Mouse (Mus musculus): ENCODE measurements around the gene Itgb7. TPM values are rescaled to one million over a fixed set of nuclear protein-coding genes. Genes with fewer than 3 reads are reported as not detected.

Gene Itgb7
- polyA plus RNA-seq, 1 experiment from 2014 or later: 2.6 TPM

GRCm38 (mm10) chr15:102183076-102183475 is 48.7 kb downstream of the Itgb7 start:
- TF ChIP-seq CTCF (IDR thresholded peaks at IDR 0.05; ENCODE audit: low read depth): no peak
- H3K9ac ChIP-seq: no peak overlapping the region
- H3K36me3 ChIP-seq (ENCODE audit: insufficient read depth): peaks cover 42% of the 10 kb centered on the region; the same call in 1 of the 2 replicates
- ATAC-seq (ENCODE audit: insufficient read depth): no peak
- H3K27ac ChIP-seq (ENCODE audit: low read depth): no peak overlapping the region
- no peak for DNase-seq
- H3K4me2 ChIP-seq: no peak overlapping the region
- 75% methylated on average over 3 of the region's 3 CpGs for WGBS
- H3K27me3 ChIP-seq (ENCODE audit: insufficient read depth, low read length): no peaks in the 10 kb centered on the region
- no peak overlapping the region for H3K4me3 ChIP-seq (ENCODE audit: low read depth, low read length)
- H3K9me3 ChIP-seq (ENCODE audit: low read depth, low read length): no peaks in the 10 kb centered on the region
- no peaks in the 10 kb centered on the region for H3K4me1 ChIP-seq (ENCODE audit: insufficient read depth)

- WGBS: 88% methylated on average over 14 of the region's 14 CpGs
- Histone ChIP-seq H3K36me3 (ENCODE audit: insufficient read depth) (peaks cover 41% of the 10 kb centered on the region; the same call in 1 of the 2 replicates), H3K4me2 (no peak overlapping the region), H3K4me3 (ENCODE audit: low read depth, low read length) (no peak overlapping the region), H3K9ac (no peak overlapping the region), H3K27me3 (ENCODE audit: insufficient read depth, low read length) (no peaks in the 10 kb centered on the region), H3K27ac (ENCODE audit: low read depth) (no peak overlapping the region), H3K4me1 (ENCODE audit: insufficient read depth) (no peaks in the 10 kb centered on the region), H3K9me3 (ENCODE audit: low read depth, low read length) (no peaks in the 10 kb centered on the region)
- no peak for TF ChIP-seq CTCF (IDR thresholded peaks at IDR 0.05; ENCODE audit: low read depth)
- DNase-seq (no peak), ATAC-seq (ENCODE audit: insufficient read depth) (no peak)
Measured at GRCm38 (mm10) chr15:102179924-102180323, 51.8 kb downstream of the Itgb7 start.

- TF ChIP-seq CTCF (IDR thresholded peaks at IDR 0.05; ENCODE audit: low read depth): no peak
Measured at GRCm38 (mm10) chr15:102179106-102179505, 52.6 kb downstream of the Itgb7 start.

GRCm38 (mm10) chr15:102178279-102178678 is 53.5 kb downstream of the Itgb7 start:
- Histone ChIP-seq H3K9me3 (ENCODE audit: low read depth, low read length) (no peaks in the 10 kb centered on the region), H3K9ac (no peak overlapping the region), H3K27me3 (ENCODE audit: insufficient read depth, low read length) (no peaks in the 10 kb centered on the region), H3K4me3 (ENCODE audit: low read depth, low read length) (no peak overlapping the region), H3K27ac (ENCODE audit: low read depth) (no peak overlapping the region), H3K4me1 (ENCODE audit: insufficient read depth) (no peaks in the 10 kb centered on the region), H3K36me3 (ENCODE audit: insufficient read depth) (peaks cover 32% of the 10 kb centered on the region; the same call in 1 of the 2 replicates), H3K4me2 (no peak overlapping the region)
- TF ChIP-seq CTCF (IDR thresholded peaks at IDR 0.05; ENCODE audit: low read depth): peak; percentile 91
- no peak for ATAC-seq (ENCODE audit: insufficient read depth)
- WGBS: 19% methylated on average over 6 of the region's 6 CpGs
- DNase-seq: peak; percentile 86

More at GRCm38 (mm10) chr15:102179106-102179505, 52.6 kb downstream of the Itgb7 start:
- Histone ChIP-seq H3K4me2 (no peak overlapping the region), H3K4me3 (ENCODE audit: low read depth, low read length) (no peak overlapping the region), H3K36me3 (ENCODE audit: insufficient read depth) (peaks cover 38% of the 10 kb centered on the region; the same call in 1 of the 2 replicates), H3K4me1 (ENCODE audit: insufficient read depth) (no peaks in the 10 kb centered on the region), H3K9me3 (ENCODE audit: low read depth, low read length) (no peaks in the 10 kb centered on the region), H3K27ac (ENCODE audit: low read depth) (no peak overlapping the region), H3K27me3 (ENCODE audit: insufficient read depth, low read length) (no peaks in the 10 kb centered on the region), H3K9ac (no peak overlapping the region)
- WGBS: 78% methylated on average over 9 of the region's 9 CpGs
- no peak for DNase-seq
- ATAC-seq (ENCODE audit: insufficient read depth): no peak

GRCm38 (mm10) chr15:102177417-102177816 is 54.3 kb downstream of the Itgb7 start:
- H3K4me1 ChIP-seq (ENCODE audit: insufficient read depth): no peaks in the 10 kb centered on the region
- no peak overlapping the region for H3K4me3 ChIP-seq (ENCODE audit: low read depth, low read length)
- DNase-seq (no peak), ATAC-seq (ENCODE audit: insufficient read depth) (no peak; the same call in 1 of the 2 replicates)
- 80% methylated on average over 8 of the region's 8 CpGs for WGBS
- TF ChIP-seq CTCF (IDR thresholded peaks at IDR 0.05; ENCODE audit: low read depth): no peak
- H3K4me2 ChIP-seq: no peak overlapping the region
- H3K9me3 ChIP-seq (ENCODE audit: low read depth, low read length): no peaks in the 10 kb centered on the region
- no peaks in the 10 kb centered on the region for H3K27me3 ChIP-seq (ENCODE audit: insufficient read depth, low read length)
- no peak overlapping the region for H3K9ac ChIP-seq
- no peak overlapping the region for H3K27ac ChIP-seq (ENCODE audit: low read depth)
- peaks cover 27% of the 10 kb centered on the region; the same call in 1 of the 2 replicates for H3K36me3 ChIP-seq (ENCODE audit: insufficient read depth)

- no peak for TF ChIP-seq CTCF (IDR thresholded peaks at IDR 0.05; ENCODE audit: low read depth)
- Histone ChIP-seq H3K4me2 (no peak overlapping the region), H3K4me1 (ENCODE audit: insufficient read depth) (no peaks in the 10 kb centered on the region), H3K27ac (ENCODE audit: low read depth) (no peak overlapping the region), H3K9me3 (ENCODE audit: low read depth, low read length) (no peaks in the 10 kb centered on the region), H3K9ac (no peak overlapping the region), H3K4me3 (ENCODE audit: low read depth, low read length) (no peak overlapping the region), H3K36me3 (ENCODE audit: insufficient read depth) (peaks cover 27% of the 10 kb centered on the region; the same call in 1 of the 2 replicates), H3K27me3 (ENCODE audit: insufficient read depth, low read length) (no peaks in the 10 kb centered on the region)
- ATAC-seq (ENCODE audit: insufficient read depth): no peak
- WGBS: 80% methylated on average over 7 of the region's 7 CpGs
- no peak for DNase-seq
Measured at GRCm38 (mm10) chr15:102176571-102177316, 55.0 kb downstream of the Itgb7 start.

GRCm38 (mm10) chr15:102175736-102176319 is 55.9 kb downstream of the Itgb7 start:
- Histone ChIP-seq H3K9ac (no peak overlapping the region), H3K9me3 (ENCODE audit: low read depth, low read length) (no peaks in the 10 kb centered on the region), H3K4me2 (no peak overlapping the region), H3K27ac (ENCODE audit: low read depth) (no peak overlapping the region), H3K4me3 (ENCODE audit: low read depth, low read length) (no peak overlapping the region), H3K27me3 (ENCODE audit: insufficient read depth, low read length) (no peaks in the 10 kb centered on the region), H3K36me3 (ENCODE audit: insufficient read depth) (peaks cover 27% of the 10 kb centered on the region; the same call in 1 of the 2 replicates), H3K4me1 (ENCODE audit: insufficient read depth) (no peaks in the 10 kb centered on the region)
- no peak for TF ChIP-seq CTCF (IDR thresholded peaks at IDR 0.05; ENCODE audit: low read depth)
- 74% methylated on average over 16 of the region's 16 CpGs for WGBS
- no peak for DNase-seq
- no peak for ATAC-seq (ENCODE audit: insufficient read depth)
